Mouse (Mus musculus): ENCODE data around the gene Usp36. TPM values are rescaled to one million over a fixed set of nuclear protein-coding genes. Genes with fewer than 3 reads are reported as not detected.

Gene Usp36
- polyA plus RNA-seq, 1 experiment from 2014 or later = 15.2 TPM

GRCm38 (mm10) chr11:118298810-118299209 lies 8.8 kb upstream of the Usp36 start:
- no peak for DNase-seq (ENCODE audit: low spot score)

- DNase-seq (ENCODE audit: low spot score) = peak; percentile 22
Measured at GRCm38 (mm10) chr11:118297967-118298366, 7.9 kb upstream of the Usp36 start.

GRCm38 (mm10) chr11:118295026-118295425 lies 5.0 kb upstream of the Usp36 start:
- DNase-seq (ENCODE audit: low spot score) = no peak

GRCm38 (mm10) chr11:118292671-118293070 lies 2.6 kb upstream of the Usp36 start:
- DNase-seq (ENCODE audit: low spot score) = no peak

DNA sequence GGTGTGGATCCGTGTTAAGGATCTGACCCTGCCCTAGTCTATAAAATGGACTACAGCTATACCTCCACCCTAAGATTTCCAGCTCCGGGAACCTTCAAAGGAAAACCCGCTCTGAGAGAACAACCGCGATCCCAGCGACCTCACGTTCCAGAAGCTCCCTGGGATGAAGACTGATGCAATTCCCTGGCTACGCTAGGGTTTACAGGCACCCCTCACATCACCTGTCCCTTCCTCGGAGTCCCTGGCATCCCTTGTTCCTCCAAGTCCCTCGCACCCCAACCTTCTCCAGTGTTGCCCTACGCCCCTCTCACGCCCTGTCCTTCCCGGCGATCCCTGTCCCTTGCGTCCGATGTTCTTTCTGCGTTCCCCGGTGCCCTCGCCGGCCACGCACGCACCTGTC lies 482 bp downstream of the Usp36 start:
- DNase-seq (ENCODE audit: low spot score) = no peak

- DNase-seq (ENCODE audit: low spot score) = peak; percentile 38
Measured at GRCm38 (mm10) chr11:118289037-118289511, 970 bp downstream of the Usp36 start.

- no peak for DNase-seq (ENCODE audit: low spot score)
Measured at GRCm38 (mm10) chr11:118287573-118287972, 2.5 kb downstream of the Usp36 start.

DNA sequence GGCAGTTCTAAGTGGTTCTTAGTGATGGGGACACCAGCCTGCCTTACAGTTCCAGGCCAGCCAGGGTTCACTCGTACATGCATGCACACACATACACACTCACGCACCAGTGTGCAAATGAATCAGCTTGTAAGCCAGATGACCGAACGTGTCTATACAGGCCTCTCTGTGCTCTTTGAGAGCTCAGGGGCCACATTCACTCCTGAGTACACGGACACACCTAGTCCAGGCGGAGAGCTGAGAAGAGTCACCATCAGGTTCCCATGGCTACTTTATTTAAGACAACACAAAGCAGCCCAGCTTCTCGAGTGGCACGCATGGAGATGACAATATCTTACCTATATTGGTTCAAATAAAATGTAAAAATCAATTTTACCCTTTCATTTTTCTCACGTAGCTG lies 3.6 kb downstream of the Usp36 start:
- no peak for DNase-seq (ENCODE audit: low spot score)

DNA sequence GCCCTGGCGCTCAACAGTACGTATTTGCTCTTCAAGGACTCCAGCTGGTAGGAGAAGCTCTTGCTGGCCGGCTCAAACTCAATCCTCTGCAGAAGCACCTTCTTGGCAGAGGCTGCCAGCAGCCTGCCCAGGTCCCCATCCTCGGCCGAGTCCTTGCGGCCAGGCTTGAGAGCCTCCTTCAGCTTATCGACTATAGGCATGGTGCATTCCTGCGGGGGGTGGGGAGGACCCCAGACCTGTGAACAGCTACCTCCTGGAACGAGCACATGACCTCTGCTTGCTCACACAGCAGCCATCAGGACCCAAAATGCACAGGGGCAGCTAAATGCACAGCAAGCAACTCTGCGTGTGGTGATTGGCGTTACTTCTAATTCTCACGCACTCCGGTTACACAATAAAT lies 4.3 kb downstream of the Usp36 start:
- DNase-seq (ENCODE audit: low spot score) = no peak

DNA sequence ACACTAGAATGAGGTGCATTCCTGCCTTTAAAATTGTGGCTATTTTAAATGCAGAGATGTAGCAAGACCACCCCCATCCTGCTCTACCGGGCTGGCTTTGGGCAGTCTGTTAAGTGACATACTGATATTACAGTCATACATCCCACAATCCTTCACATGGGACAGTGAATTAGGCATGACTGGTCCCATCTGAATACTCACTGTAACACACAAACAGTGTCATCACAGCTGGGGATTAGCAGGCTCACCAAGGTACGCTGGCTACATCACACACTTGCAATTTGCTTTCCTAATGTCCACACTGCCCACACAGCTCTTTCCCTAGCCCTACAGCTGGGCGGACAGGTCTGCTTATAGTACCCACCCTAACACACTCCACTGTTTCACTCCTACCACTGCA lies 9.8 kb downstream of the Usp36 start:
- DNase-seq (ENCODE audit: low spot score) = no peak

DNA sequence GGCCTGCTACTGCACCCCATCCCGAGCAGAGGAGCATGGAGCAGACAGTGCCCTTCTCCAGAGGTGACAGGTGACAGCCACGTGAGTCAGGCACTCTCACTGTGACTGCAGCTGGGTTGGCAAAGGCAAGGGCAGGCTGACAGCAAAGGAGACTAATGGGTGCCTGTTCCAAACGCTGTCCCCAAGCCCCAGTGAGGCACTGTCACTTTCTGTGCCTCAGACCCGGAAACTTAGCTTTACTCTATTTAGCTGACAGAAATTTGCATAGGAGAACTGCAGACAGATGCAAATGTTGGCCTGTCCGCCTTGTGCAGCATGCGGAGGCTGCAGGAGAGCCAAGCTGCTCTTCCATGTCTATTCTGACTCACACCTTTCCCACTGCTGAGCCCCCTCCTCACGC lies 13.7 kb downstream of the Usp36 start:
- no peak for DNase-seq (ENCODE audit: low spot score)

DNA sequence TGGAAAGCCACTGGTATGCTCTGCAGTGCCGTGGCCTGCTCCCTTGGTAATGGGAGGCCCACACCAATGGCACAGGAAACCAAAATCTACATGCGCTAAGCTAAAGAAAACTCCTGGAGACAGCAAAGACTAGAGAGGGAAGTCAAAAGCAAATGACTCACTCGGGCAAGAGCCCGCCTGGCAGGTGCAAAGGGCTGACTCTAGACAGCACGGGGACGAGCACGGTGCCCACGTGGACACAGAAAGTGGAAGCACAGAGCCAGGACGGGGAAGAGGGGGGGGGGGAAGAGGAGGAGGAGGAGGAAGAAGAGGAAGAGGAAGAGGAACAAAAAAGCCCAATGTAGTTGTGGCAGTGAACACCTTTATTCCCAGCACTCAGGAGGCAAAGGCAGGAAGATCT lies 15.0 kb downstream of the Usp36 start:
- no peak for DNase-seq (ENCODE audit: low spot score)

- DNase-seq (ENCODE audit: low spot score) = no peak
Measured at GRCm38 (mm10) chr11:118269827-118270226, 20.2 kb downstream of the Usp36 start.

- no peak for DNase-seq (ENCODE audit: low spot score)
Measured at GRCm38 (mm10) chr11:118266666-118267046, 23.4 kb downstream of the Usp36 start.

DNA sequence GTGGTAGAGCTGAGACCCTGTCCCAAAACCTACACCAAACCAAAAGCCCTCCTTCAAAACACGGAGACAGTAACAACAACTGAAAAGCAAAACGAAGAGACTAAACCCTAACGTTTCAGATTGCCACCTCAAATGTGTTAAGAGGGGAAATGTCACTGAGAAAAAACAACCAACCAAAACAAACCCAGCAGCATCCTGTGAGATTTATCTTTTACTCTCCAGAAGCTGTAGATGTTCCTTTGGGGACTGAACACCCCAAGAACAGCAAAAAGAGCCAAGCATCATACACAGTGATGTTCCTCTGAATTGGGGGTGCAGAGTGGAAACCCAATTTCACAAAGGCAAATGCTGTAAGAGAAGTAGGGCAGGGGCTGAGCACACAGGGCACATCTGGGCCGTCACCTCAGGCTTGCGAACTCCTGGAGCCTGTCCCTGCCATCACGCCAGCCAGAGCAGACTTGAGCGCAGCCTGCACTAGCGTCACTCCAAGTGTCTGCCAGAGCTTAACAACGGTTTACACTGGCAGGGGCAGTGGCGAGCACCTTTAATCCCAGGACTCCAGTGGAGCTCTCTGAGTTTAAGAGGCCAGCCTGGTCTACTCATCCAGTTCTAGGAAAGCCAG lies 23.9 kb downstream of the Usp36 start:
- DNase-seq (ENCODE audit: low spot score) = peak; percentile 28

- DNase-seq (ENCODE audit: low spot score) = no peak
Measured at GRCm38 (mm10) chr11:118265621-118266020, 24.4 kb downstream of the Usp36 start.

DNA sequence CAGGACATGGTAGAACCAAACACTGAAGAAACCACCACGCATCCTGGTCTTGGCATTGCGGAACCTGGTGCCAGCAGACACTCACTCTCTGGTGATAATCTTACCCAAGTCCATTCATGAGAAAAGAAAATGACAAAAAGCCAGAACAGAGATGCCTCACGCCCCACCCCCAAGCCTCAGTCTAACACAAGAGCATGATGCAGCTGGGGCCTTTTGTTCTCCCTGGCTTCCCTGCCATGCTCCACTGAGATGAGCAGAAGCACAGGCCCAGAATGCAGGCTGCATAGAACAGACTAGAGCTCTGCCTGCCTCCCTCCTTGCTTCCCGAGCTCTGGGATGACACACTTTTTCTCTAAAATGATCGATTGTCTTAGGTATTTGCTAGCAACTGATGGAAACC lies 26.9 kb downstream of the Usp36 start:
- no peak for DNase-seq (ENCODE audit: low spot score)

GRCm38 (mm10) chr11:118260081-118260480 lies 30.0 kb downstream of the Usp36 start:
- DNase-seq (ENCODE audit: low spot score) = peak; percentile 71

DNA sequence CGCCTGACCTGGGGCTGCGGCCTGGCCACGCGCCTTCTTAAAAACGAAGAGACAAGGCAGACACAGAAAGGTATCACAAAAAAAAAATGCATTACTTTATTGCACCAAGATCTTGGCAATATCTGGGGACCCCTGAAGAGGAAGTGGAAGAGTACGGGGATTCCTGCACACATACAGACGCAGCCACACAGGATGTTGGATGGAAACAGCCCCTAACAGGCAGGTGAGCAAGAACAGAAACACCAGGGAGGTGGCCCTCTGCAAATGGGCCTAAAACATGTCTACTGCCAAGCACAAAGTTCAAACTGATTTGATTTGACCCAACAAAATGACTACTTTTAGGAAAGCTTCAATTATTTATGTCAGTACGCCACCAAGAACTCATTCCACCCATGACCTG lies 30.5 kb downstream of the Usp36 start:
- no peak for DNase-seq (ENCODE audit: low spot score)

DNA sequence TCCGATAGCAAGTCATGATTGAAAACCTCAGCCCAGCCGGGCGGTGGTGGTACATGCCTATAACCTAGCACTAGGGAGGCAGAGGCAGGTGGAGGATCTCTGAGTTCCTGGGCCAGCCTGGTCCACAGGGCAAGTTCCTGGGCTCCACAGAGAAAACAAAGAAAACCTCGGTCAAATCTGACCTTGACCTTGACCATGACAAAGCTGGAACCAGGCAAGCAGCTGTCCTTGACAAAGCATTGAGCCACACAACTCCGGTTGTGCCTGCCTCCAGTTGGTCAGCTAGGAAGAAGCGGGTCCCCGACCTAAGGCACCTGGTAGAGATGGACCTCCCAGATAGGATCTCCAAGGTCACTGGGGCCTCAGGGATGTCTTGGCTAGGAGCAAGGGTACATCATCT lies 33.7 kb downstream of the Usp36 start:
- no peak for DNase-seq (ENCODE audit: low spot score)

DNA sequence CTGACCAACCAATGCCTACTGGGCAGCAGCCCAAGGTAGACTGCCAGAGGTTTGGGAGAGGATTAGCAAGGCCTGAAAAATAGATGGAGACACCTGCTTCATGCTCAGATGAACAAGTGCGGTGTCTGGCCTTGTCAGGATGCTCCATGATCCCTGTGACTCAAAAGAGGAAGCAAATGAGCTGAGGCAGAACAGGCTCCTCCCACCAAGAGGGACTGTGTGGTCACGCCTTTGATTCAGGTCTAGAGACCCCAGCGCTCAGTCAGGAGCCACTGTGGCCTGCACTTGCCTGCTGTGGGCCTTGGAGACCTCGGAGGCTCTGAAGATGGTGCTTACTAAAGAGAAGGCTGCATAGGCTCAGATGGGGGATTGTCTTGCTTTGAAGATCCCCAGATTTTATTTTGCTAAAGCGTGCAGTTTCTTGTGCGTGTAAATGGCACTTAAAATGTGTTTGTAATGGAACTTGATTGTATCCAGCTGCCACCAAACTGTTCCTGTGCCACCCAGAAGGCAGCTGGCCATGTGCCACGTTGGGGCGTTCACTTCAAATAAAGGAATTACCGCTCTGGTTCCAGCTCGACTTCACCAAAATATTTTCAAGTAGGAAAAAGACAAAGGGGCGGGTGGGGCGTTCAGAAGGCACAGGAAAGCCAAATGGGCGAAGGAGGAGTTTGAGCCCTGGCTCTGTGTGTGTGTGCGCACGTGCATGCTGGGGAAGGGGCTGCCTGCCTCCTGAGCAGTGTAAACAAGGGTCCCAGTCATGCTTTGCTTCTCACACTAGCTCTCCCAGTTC lies 35.7 kb downstream of the Usp36 start:
- no peak for DNase-seq (ENCODE audit: low spot score)

DNA sequence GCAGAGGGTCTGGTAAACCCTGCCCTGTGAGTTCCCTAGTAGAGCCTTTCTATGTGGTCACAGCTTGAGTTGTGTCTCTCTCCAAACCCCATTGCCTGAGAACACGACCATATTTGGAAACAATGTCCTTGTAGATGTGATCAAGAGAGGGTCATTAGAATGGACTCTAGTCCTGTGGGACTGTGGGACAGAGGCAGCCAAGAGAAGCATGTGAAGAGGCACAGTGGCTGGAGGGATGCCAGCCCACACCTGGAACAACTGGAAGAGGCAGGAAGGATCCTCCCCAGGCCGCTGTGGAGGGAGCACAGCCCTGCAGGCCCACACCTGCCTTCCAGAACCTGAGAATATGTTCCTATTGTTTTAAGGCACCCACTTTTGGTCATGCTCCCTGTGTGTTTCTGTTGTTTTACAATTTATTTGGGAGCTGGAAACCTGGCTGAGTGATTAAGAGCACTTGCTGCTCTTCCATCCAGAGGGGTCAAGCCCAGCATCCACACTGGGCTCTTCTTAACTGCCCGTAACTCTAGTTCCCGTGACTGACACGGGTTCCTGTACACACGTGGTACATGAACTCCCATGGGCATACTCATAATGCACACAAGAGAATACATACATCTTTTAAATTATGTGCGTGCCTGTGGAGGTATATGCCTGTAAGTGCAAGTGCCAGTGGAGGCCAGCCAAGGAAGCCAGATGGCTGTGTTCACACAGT lies 36.4 kb downstream of the Usp36 start:
- no peak for DNase-seq (ENCODE audit: low spot score)

Data from thymus, postnatal 0 days (tissue).